In genomic region chr6:37679871-37680270, GRCm38 (mm10) we compare ENCODE assay signal across 33 mouse cellular contexts.
"Had no signal": no experiment of that assay in that cellular context is flagged by ENCODE, and none has a peak within 500 bp of the region (broad histone marks: within the 10 kb centered on the region; RNA-seq: fewer than 3 reads in every experiment).

No protein-coding gene starts in this region.

- H3K4me2 ChIP-seq: heart, embryonic 11.5 days; heart, embryonic 12.5 days; heart, embryonic 13.5 days; heart, embryonic 15.5 days; hindbrain, embryonic 12.5 days; hindbrain, embryonic 13.5 days; hindbrain, embryonic 14.5 days; hindbrain, embryonic 15.5 days; intestine, embryonic 15.5 days had no signal

- H3K27ac ChIP-seq: heart, adult 2 months; heart, embryonic 10.5 days; heart, embryonic 13.5 days; heart, embryonic 15.5 days; hindbrain, embryonic 10.5 days; hindbrain, embryonic 12.5 days; hindbrain, embryonic 13.5 days; hindbrain, embryonic 14.5 days; hindbrain, embryonic 15.5 days; hindbrain, postnatal 0 days; intestine, embryonic 15.5 days; kidney, postnatal 0 days; layer of hippocampus, adult 2 months had no signal

- H3K36me3 ChIP-seq: heart, embryonic 10.5 days; heart, embryonic 12.5 days; heart, embryonic 13.5 days; heart, embryonic 15.5 days; hindbrain, embryonic 10.5 days; hindbrain, embryonic 12.5 days; hindbrain, embryonic 13.5 days; hindbrain, embryonic 15.5 days; intestine, embryonic 15.5 days had no signal

- H3K4me1 ChIP-seq: heart, embryonic 10.5 days; heart, embryonic 12.5 days; heart, embryonic 13.5 days; heart, embryonic 15.5 days; hindbrain, embryonic 10.5 days; hindbrain, embryonic 12.5 days; hindbrain, embryonic 13.5 days; hindbrain, embryonic 15.5 days; intestine, embryonic 15.5 days had no signal

- H3K27me3 ChIP-seq: heart, embryonic 12.5 days; heart, embryonic 13.5 days; heart, embryonic 15.5 days; hindbrain, embryonic 12.5 days; hindbrain, embryonic 13.5 days; hindbrain, embryonic 15.5 days; intestine, embryonic 15.5 days had no signal

- H3K9ac ChIP-seq: heart, embryonic 12.5 days; heart, embryonic 13.5 days; heart, embryonic 15.5 days; hindbrain, embryonic 12.5 days; hindbrain, embryonic 13.5 days; hindbrain, embryonic 14.5 days; hindbrain, embryonic 15.5 days; intestine, embryonic 15.5 days had no signal

- H3K9me3 ChIP-seq: heart, embryonic 15.5 days; hindbrain, embryonic 13.5 days; intestine, embryonic 15.5 days had no signal

- ATAC-seq: hindbrain, embryonic 16.5 days; hindbrain, postnatal 0 days; inflammation-experienced regulatory T-cells, adult 6 months; intestine, embryonic 15.5 days; intestine, embryonic 16.5 days; intestine, postnatal 0 days had no signal

- H3K4me3 ChIP-seq: heart, adult 2 months; heart, embryonic 10.5 days; heart, embryonic 12.5 days; heart, embryonic 13.5 days; heart, embryonic 15.5 days; hindbrain, embryonic 10.5 days; hindbrain, embryonic 12.5 days; hindbrain, embryonic 13.5 days; hindbrain, embryonic 15.5 days; intestine, embryonic 15.5 days; layer of hippocampus, adult 2 months had no signal

- DNase-seq: heart, adult 18-20 months; heart, adult 2 months; heart, postnatal 10 days; heart, postnatal 14 days; heart, postnatal 36 days; heart, postnatal 4 days; kidney, adult 11 months; kidney, adult 18-20 months; kidney, adult 8-10 months; kidney, adult 9 months; kidney, postnatal 14 days; kidney, postnatal 25 days; kidney, postnatal 4 days; layer of hippocampus, adult 9-11 months; layer of hippocampus, postnatal 36 days had no signal
